Mouse (Mus musculus) erythroblast, embryonic 14.5 days (primary cell): ENCODE data around the gene Rer1. TPM values are rescaled to one million over a fixed set of nuclear protein-coding genes. Genes with fewer than 3 reads are reported as not detected.
A peak's percentile ranks its signal among the peaks of the same experiment; 100 is the strongest.

Source experiments
- H3K27me3 ChIP-seq: 2 replicates; pipeline ENCODE4 v1.6.1; 2012; ENCODE audit warnings: inconsistent platforms; ENCODE audit not compliant: control insufficient read depth
- H3K36me3 ChIP-seq: 2 replicates; pipeline ENCODE4 v1.6.1; 2012; ENCODE audit warnings: mild to moderate bottlenecking, inconsistent platforms; ENCODE audit not compliant: control insufficient read depth
- H3K4me1 ChIP-seq: 2 replicates; pipeline ENCODE4 v1.6.1; 2012; ENCODE audit warnings: inconsistent platforms; ENCODE audit not compliant: control insufficient read depth
- H3K4me3 ChIP-seq: replicated peaks from 2 replicates; pipeline ENCODE3; 2012; ENCODE audit warnings: moderate library complexity, mild to moderate bottlenecking, inconsistent platforms
- H3K9me3 ChIP-seq: 2 replicates; pipeline ENCODE4 v1.6.1; 2012; ENCODE audit warnings: low read length, inconsistent platforms, mixed read lengths; ENCODE audit not compliant: control insufficient read depth
- GATA1 ChIP-seq: IDR thresholded peaks from 2 replicates; pipeline ENCODE4 v1.6.1; 2012; ENCODE audit warnings: low read length, inconsistent platforms, mixed read lengths
- TAL1 ChIP-seq: IDR thresholded peaks from 3 replicates; pipeline ENCODE4 v1.6.1; 2012; ENCODE audit warnings: low read length, inconsistent platforms, mixed read lengths
- polyA plus RNA-seq: library from polyadenylated mRNA; stranded (reverse); fragments of >175 nt; gene quantifications from 2 replicates; pipeline ENCODE4 v1.2.3, GENCODE M21; 2012

Gene Rer1
- polyA plus RNA-seq, 1 experiment: 3.5 TPM

GRCm38 (mm10) chr4:155094565-155094964 is 8.4 kb upstream of the Rer1 start:
- TF ChIP-seq GATA1 (no peak), TAL1 (no peak)
- H3K27me3 ChIP-seq: no peaks in the 10 kb centered on the region
- no peaks in the 10 kb centered on the region for H3K9me3 ChIP-seq
- H3K36me3 ChIP-seq: peaks cover 16% of the 10 kb centered on the region
- H3K4me3 ChIP-seq: no peak overlapping the region
- no peaks in the 10 kb centered on the region; the same call in 1 of the 2 replicates for H3K4me1 ChIP-seq

DNA sequence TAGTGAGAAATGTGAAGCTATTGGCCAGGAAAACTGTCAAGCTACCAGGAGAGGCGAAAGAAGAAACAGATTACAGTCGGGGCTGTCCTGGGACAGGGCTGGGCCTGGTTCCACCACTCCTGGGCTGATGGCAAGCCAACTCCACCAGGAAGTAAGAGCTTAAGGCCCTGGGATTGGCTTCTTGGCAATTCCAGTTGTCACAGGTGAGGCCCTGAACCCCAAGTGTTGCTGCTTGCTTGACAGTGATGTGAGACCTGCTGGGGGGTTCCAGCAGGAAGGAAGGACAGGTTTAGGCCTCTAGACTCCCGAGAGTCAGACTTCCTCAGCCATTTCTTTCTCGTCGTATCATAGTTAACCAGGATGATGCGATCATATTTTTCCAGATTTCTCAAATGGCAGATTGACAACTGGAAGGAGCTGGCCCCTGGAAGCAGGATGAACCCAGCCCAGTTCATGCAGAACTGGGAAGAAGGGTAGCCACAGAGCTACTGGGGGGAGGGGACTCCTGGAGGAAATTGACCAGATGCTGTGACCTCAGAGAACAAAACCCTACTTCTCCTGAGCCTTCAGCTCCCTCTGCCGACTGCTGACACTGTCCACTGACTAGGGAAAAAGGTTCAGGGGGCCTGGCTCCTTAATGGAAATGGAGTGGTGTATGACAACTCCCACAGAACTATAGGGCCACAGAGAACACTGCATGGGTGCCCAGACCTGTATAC is 7.4 kb upstream of the Rer1 start:
- no peaks in the 10 kb centered on the region for H3K9me3 ChIP-seq
- H3K4me3 ChIP-seq: no peak overlapping the region
- no peaks in the 10 kb centered on the region for H3K27me3 ChIP-seq
- no peaks in the 10 kb centered on the region; the same call in 1 of the 2 replicates for H3K4me1 ChIP-seq
- TF ChIP-seq GATA1: no peak
- TF ChIP-seq TAL1: no peak
- H3K36me3 ChIP-seq: peaks cover 23% of the 10 kb centered on the region

DNA sequence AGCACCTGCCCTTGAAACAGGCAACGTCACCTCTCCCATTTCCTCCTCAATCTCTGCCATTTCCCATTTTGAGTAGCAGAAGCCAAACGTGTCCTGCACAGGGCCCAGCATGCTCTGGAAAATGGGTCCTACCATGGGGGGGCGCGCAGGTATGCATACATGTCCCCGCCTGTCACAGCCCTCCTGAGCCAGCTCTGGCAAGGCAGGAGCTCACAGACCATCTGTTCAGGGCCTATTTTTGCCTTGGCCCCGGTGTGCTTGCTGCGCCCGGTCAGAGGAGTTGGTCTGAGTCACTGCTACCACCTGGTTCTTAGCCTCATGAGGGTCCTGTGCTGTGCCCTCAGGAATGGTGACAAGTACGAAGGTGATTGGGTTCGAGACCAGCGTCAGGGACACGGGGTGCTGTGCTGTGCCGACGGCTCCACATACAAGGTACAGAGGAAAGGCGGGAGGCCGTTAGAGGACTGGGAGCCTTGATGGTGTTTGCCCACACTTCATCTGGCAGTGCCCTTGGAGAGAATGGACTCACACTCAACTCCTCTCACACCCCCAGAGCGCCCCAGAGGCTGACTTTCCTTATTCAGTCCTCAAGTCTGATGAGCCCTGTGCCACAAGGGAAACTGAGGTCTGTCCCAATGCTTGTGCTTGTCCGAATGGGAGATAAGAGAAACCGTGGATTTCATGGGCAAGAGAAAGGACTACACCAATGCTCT is 6.7 kb upstream of the Rer1 start:
- H3K4me3 ChIP-seq: no peak overlapping the region
- no peaks in the 10 kb centered on the region for H3K9me3 ChIP-seq
- no peaks in the 10 kb centered on the region; the same call in 1 of the 2 replicates for H3K4me1 ChIP-seq
- H3K36me3 ChIP-seq: peaks cover 23% of the 10 kb centered on the region
- no peaks in the 10 kb centered on the region for H3K27me3 ChIP-seq
- TF ChIP-seq GATA1 (no peak), TAL1 (no peak)

- TF ChIP-seq GATA1 (no peak), TAL1 (no peak)
- Histone ChIP-seq H3K4me1 (peaks cover 14% of the 10 kb centered on the region), H3K27me3 (no peaks in the 10 kb centered on the region), H3K4me3 (no peak overlapping the region), H3K36me3 (peaks cover 23% of the 10 kb centered on the region), H3K9me3 (no peaks in the 10 kb centered on the region)
Observed at GRCm38 (mm10) chr4:155090688-155091449, 4.7 kb upstream of the Rer1 start.

DNA sequence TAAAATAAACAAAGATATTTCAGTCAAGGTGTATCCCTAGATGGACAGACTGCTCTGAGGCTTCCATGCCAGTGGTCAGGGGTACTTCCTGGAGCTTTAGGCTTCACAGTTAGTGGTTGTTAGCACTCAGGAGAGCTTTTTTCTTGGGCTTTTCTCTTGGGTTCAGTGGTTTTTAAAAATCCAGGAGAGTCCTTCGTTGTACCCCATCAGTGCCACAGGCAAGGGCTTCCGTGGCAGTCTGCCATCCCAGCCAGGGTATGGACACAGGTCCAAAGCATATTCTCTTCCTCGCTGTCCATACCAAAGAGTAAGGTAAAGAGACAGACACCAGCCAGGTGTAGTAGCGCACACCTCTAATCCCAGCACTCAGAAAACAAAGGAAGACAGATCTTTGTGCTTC is 4.0 kb upstream of the Rer1 start:
- H3K9me3 ChIP-seq: no peaks in the 10 kb centered on the region
- peaks cover 23% of the 10 kb centered on the region for H3K36me3 ChIP-seq
- peaks cover 21% of the 10 kb centered on the region for H3K4me1 ChIP-seq
- no peak overlapping the region for H3K4me3 ChIP-seq
- TF ChIP-seq GATA1 (no peak), TAL1 (no peak)
- no peaks in the 10 kb centered on the region for H3K27me3 ChIP-seq

DNA sequence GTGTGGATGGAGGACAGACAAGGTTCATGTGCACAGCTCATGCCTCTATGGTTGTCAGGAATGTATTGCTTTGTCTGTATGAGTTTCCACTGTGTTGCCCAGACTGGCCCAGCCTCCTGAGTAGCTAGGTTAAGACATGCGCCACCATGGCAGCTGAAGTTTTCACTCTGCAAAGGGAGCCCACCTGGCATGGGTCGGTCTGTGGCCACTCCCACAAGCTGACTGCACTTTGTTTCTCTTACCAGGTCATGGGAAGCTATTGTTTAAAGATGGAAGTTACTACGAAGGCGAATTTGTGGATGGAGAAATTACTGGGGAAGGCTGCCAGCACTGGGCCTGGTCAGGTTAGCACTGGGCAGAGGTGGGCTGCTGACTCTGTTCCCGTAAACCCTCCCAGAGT is 3.1 kb upstream of the Rer1 start:
- Histone ChIP-seq H3K4me3 (no peak overlapping the region), H3K9me3 (no peaks in the 10 kb centered on the region), H3K27me3 (no peaks in the 10 kb centered on the region), H3K36me3 (peaks cover 29% of the 10 kb centered on the region), H3K4me1 (peaks cover 30% of the 10 kb centered on the region)
- TF ChIP-seq TAL1: no peak
- TF ChIP-seq GATA1: no peak

- TF ChIP-seq TAL1 (no peak), GATA1 (no peak)
- Histone ChIP-seq H3K27me3 (no peaks in the 10 kb centered on the region), H3K9me3 (no peaks in the 10 kb centered on the region), H3K36me3 (peaks cover 51% of the 10 kb centered on the region), H3K4me1 (peaks cover 50% of the 10 kb centered on the region), H3K4me3 (peak overlapping the region; percentile 68)
Observed at GRCm38 (mm10) chr4:155085206-155086107, 725 bp downstream of the Rer1 start.

DNA sequence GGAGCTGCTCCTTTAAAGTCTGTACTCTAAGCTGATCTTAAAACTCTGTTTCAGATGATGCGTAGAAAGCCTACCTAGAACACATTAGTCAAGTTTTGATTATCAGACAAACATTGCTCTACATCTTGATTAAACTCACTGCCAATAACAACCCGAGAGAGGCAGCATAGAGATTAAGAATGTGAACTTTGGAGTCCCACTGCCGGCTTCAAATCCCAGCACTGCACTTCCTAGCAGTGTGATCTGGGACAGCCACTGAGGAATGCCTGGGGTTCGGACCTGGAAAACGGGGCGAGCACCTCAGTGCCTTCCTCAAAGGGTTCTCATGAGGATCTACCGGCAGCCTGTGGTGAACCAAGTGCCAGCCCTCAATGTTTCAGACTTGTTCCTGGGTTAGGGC is 1.8 kb downstream of the Rer1 start:
- peaks cover 50% of the 10 kb centered on the region for H3K4me1 ChIP-seq
- H3K27me3 ChIP-seq: no peaks in the 10 kb centered on the region
- TF ChIP-seq GATA1: no peak
- H3K9me3 ChIP-seq: no peaks in the 10 kb centered on the region
- H3K4me3 ChIP-seq: peak overlapping the region; percentile 68
- H3K36me3 ChIP-seq: peaks cover 57% of the 10 kb centered on the region
